Mouse (Mus musculus) MEL (cell line): ENCODE results near the gene Tgfb1i1. TPM values are rescaled to one million over a fixed set of nuclear protein-coding genes. Genes with fewer than 3 reads are reported as not detected.

Source experiments
- DNase-seq: peaks from one replicate; pipeline ENCODE4 v3.0.0; 2011; ENCODE audit warnings: low read depth, low spot score
- H3K27ac ChIP-seq: 2 replicates; pipeline ENCODE4 v1.5.1; 2012; ENCODE audit warnings: low read depth, mild to moderate bottlenecking, control low read depth, low read length, moderate library complexity; ENCODE audit not compliant: control insufficient read depth
- H3K27me3 ChIP-seq, 2 experiments: fragments of 150-350 bp in 1 of 2; sonication (generic) in 1 of 2; 2 replicates each; pipeline ENCODE4 v1.6.1; 2012; ENCODE audit warnings: low read length in 2 of 2, mild to moderate bottlenecking in 2 of 2, improper control_type of control experiment in 1 of 2, moderate library complexity in 1 of 2; ENCODE audit not compliant: insufficient read depth in 2 of 2, control insufficient read depth in 1 of 2
- H3K36me3 ChIP-seq, 2 experiments: 2 replicates each; pipeline ENCODE4 v1.6.1; 2012 to 2014; ENCODE audit warnings: low read length in 2 of 2, improper control_type of control experiment in 1 of 2, inconsistent platforms in 1 of 2, mild to moderate bottlenecking in 1 of 2; ENCODE audit not compliant: insufficient read depth in 2 of 2, control insufficient read depth in 1 of 2
- H3K4me1 ChIP-seq, 2 experiments: fragments of 150-350 bp in 1 of 2; sonication (generic) in 1 of 2; 2 replicates each; pipeline ENCODE4 v1.6.1; 2012; ENCODE audit warnings: low read length in 2 of 2, improper control_type of control experiment in 1 of 2, mild to moderate bottlenecking in 1 of 2; ENCODE audit not compliant: insufficient read depth in 2 of 2, control insufficient read depth in 1 of 2
- H3K4me3 ChIP-seq, 2 experiments: fragments of 150-350 bp in 1 of 2; sonication (generic) in 1 of 2; 2 replicates each; pipeline ENCODE4 v1.5.1; 2012; ENCODE audit warnings: low read depth in 2 of 2, low read length in 2 of 2, mild to moderate bottlenecking in 2 of 2, moderate library complexity in 2 of 2, control low read depth in 1 of 2, improper control_type of control experiment in 1 of 2; ENCODE audit not compliant: control insufficient read depth in 1 of 2, insufficient read depth in 1 of 2
- H3K79me2 ChIP-seq: 2 replicates; pipeline ENCODE4 v1.6.1; 2012; ENCODE audit warnings: mild to moderate bottlenecking, low read length, moderate library complexity; ENCODE audit not compliant: control insufficient read depth, poor library complexity, insufficient read depth
- H3K9ac ChIP-seq: 2 replicates; pipeline ENCODE4 v1.6.1; 2012; ENCODE audit warnings: low read depth, mild to moderate bottlenecking, control low read depth, low read length, moderate library complexity; ENCODE audit not compliant: control insufficient read depth, poor library complexity, severe bottlenecking
- H3K9me3 ChIP-seq: fragments of 150-350 bp; sonication (generic); replicated peaks from 2 replicates; pipeline ENCODE4 v1.6.1; 2012; ENCODE audit warnings: mild to moderate bottlenecking, low read length, improper control_type of control experiment, moderate library complexity; ENCODE audit not compliant: insufficient read depth
- BHLHE40 ChIP-seq: IDR thresholded peaks from 2 replicates; pipeline ENCODE4 v1.6.1; 2012; ENCODE audit warnings: low read depth, mild to moderate bottlenecking, inconsistent platforms, low read length, improper control_type of control experiment, borderline replicate concordance
- CHD1 ChIP-seq: IDR thresholded peaks from 2 replicates; pipeline ENCODE4 v1.6.1; 2012; ENCODE audit warnings: low read depth, mild to moderate bottlenecking, inconsistent platforms, low read length, improper control_type of control experiment
- CTCF ChIP-seq, 3 experiments: IDR thresholded peaks in 2 of 3; conservative IDR thresholded peaks in 1 of 3; 2 replicates each; pipeline ENCODE4 v1.5.1; 2011 to 2012; ENCODE audit warnings: low read length in 3 of 3, low read depth in 2 of 3, mild to moderate bottlenecking in 2 of 3, improper control_type of control experiment in 1 of 3, inconsistent platforms in 1 of 3, mixed read lengths in 1 of 3, moderate library complexity in 1 of 3; ENCODE audit not compliant: control insufficient read depth in 1 of 3, insufficient read depth in 1 of 3, poor library complexity in 1 of 3, severe bottlenecking in 1 of 3
- EP300 ChIP-seq, 2 experiments: IDR thresholded peaks; 2 replicates each; pipeline ENCODE4 v1.6.1; 2011; ENCODE audit warnings: improper control_type of control experiment in 2 of 2, low read length in 2 of 2, low read depth in 1 of 2, mild to moderate bottlenecking in 1 of 2
- ETS1 ChIP-seq: IDR thresholded peaks from 2 replicates; pipeline ENCODE4 v1.6.1; 2012; ENCODE audit warnings: low read depth, mild to moderate bottlenecking, inconsistent platforms, low read length, improper control_type of control experiment, moderate library complexity
- GABPA ChIP-seq: IDR thresholded peaks from 2 replicates; pipeline ENCODE4 v1.6.1; 2012; ENCODE audit warnings: low read depth, mild to moderate bottlenecking, inconsistent platforms, low read length, improper control_type of control experiment, moderate library complexity
- GATA1 ChIP-seq: IDR thresholded peaks from 2 replicates; pipeline ENCODE4 v1.6.1; 2011; ENCODE audit warnings: low read depth, low read length, improper control_type of control experiment
- JUND ChIP-seq: IDR thresholded peaks from 2 replicates; pipeline ENCODE4 v1.6.1; 2011; ENCODE audit warnings: low read depth, mild to moderate bottlenecking, improper control_type of control experiment, low read length
- MEF2A ChIP-seq: IDR thresholded peaks from 2 replicates; pipeline ENCODE4 v1.6.1; 2014; ENCODE audit warnings: low read depth, mild to moderate bottlenecking, inconsistent platforms, low read length, improper control_type of control experiment; ENCODE audit not compliant: poor library complexity, insufficient replicate concordance, severe bottlenecking; ENCODE audit errors: extremely low read depth
- MYC ChIP-seq: IDR thresholded peaks from 2 replicates; pipeline ENCODE4 v1.6.1; 2011; ENCODE audit warnings: low read depth, mild to moderate bottlenecking, low read length, improper control_type of control experiment, moderate library complexity
- NRF1 ChIP-seq: IDR thresholded peaks from 2 replicates; pipeline ENCODE4 v1.6.1; 2014; ENCODE audit warnings: low read depth, mild to moderate bottlenecking, inconsistent platforms, low read length, improper control_type of control experiment, moderate library complexity; ENCODE audit not compliant: poor library complexity, insufficient read depth, severe bottlenecking
- POLR2A ChIP-seq, 2 experiments: IDR thresholded peaks; 2 replicates each; pipeline ENCODE4 v1.6.1; 2011 to 2012; ENCODE audit warnings: low read length in 2 of 2, mild to moderate bottlenecking in 2 of 2, control low read depth in 1 of 2, improper control_type of control experiment in 1 of 2, low read depth in 1 of 2, moderate library complexity in 1 of 2; ENCODE audit not compliant: control insufficient read depth in 1 of 2, insufficient read depth in 1 of 2, poor library complexity in 1 of 2
- POLR2AphosphoS2 ChIP-seq: IDR thresholded peaks from 2 replicates; pipeline ENCODE4 v1.6.1; 2011; ENCODE audit warnings: low read length, improper control_type of control experiment
- RAD21 ChIP-seq: IDR thresholded peaks from 2 replicates; pipeline ENCODE4 v1.6.1; 2011; ENCODE audit warnings: mild to moderate bottlenecking, low read depth, low read length, improper control_type of control experiment
- RCOR1 ChIP-seq: IDR thresholded peaks from 2 replicates; pipeline ENCODE4 v1.6.1; 2012; ENCODE audit warnings: low read depth, mild to moderate bottlenecking, inconsistent platforms, low read length, improper control_type of control experiment
- SMC3 ChIP-seq: IDR thresholded peaks from 2 replicates; pipeline ENCODE4 v1.6.1; 2011; ENCODE audit warnings: low read depth, low read length, improper control_type of control experiment
- TBP ChIP-seq: IDR thresholded peaks from 2 replicates; pipeline ENCODE4 v1.8.0; 2011; ENCODE audit warnings: low read depth, low read length, improper control_type of control experiment
- UBTF ChIP-seq: IDR thresholded peaks from 2 replicates; pipeline ENCODE4 v1.6.1; 2012; ENCODE audit warnings: low read depth, mild to moderate bottlenecking, inconsistent platforms, low read length, improper control_type of control experiment, moderate library complexity, borderline replicate concordance; ENCODE audit not compliant: insufficient read depth
- ZC3H11A ChIP-seq: IDR thresholded peaks from 2 replicates; pipeline ENCODE4 v1.6.1; 2012; ENCODE audit warnings: low read depth, mild to moderate bottlenecking, inconsistent platforms, low read length, improper control_type of control experiment
- ZMIZ1 ChIP-seq: IDR thresholded peaks from 2 replicates; pipeline ENCODE4 v1.6.1; 2012; ENCODE audit warnings: low read depth, mild to moderate bottlenecking, inconsistent platforms, low read length, improper control_type of control experiment, moderate library complexity
- ZNF384 ChIP-seq: IDR thresholded peaks from 2 replicates; pipeline ENCODE4 v1.6.1; 2012; ENCODE audit warnings: low read depth, mild to moderate bottlenecking, inconsistent platforms, low read length, improper control_type of control experiment
- polyA plus RNA-seq, 2 experiments: library from polyadenylated mRNA; stranded (reverse) in 1 of 2; unstranded in 1 of 2; fragments of >175 nt in 1 of 2; fragments of >200 nt in 1 of 2; gene quantifications; 2 replicates each; pipeline versions ENCODE4 v1.2.1 to v1.2.4; 2012; ENCODE audit warnings: low replicate concordance in 2 of 2, low read depth in 1 of 2; ENCODE audit not compliant: insufficient read length in 2 of 2, insufficient read depth in 1 of 2, missing spikeins in 1 of 2
- total RNA-seq: library from RNA; depleted of rRNA; stranded (reverse); fragments of 300-350 nt; gene quantifications from 2 replicates; pipeline ENCODE4 v1.2.3, GENCODE M21; 2012

The Tgfb1i1 gene
- total and polyA plus RNA-seq, 3 experiments, result 0.21 TPM; not detected in 2

DNA sequence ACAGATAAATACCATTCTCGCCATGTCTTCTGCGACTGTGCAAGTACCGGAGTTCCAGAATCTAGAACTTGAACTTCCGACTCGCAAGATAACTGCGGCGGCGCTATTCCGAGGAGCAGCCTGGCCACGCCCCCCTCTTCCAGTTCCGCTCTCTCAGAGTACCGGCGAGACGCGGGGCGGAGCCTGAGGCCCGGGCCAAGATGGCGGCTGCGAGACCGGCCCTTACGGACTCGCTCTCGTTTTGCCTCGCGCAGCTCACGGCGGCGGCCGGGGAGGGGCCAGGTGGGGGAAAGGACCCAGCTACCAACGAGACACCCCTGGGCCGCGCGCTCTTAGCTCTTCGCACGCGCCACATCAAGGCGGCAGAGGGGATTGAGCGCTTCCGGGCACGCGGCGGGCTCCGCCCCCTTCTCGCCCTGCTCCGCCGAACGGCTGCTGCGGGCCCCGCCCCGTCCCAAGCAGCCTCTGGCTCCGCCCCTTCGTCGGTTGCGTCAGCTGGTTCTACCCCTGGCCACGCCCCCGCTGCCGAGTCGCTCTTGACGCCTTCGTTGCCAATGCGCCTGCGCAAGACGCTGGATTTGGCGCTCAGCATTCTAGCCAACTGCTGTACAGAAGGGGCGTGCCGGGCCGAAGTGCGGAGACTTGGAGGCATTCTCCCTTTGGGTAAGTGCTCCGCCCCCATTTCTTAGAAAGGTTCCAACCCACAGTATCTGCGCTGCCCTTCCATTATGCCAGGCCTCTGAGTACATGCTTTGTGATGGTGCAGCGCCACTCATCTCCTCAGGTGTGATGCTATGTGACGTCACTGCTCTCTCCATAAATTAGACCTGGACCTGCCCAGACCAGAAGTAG, 8.5 kb upstream of the Tgfb1i1 start, which contains the start of gene 9130023H24Rik (continued):
- TF ChIP-seq BHLHE40 (no peak; the same call in 1 of the 2 replicates), GABPA (no peak), POLR2AphosphoS2 (no peak), ZNF384 (no peak), EP300 (IDR thresholded peaks at IDR 0.05; ENCODE audit: low read depth in 1 of 2, low read length in 2 of 2) (no peak), JUND (no peak), CTCF (IDR thresholded peaks at IDR 0.05 in 2 of 3, conservative IDR thresholded peaks at IDR 0.05 in 1 of 3; ENCODE audit: control insufficient read depth in 1 of 3, insufficient read depth in 1 of 3, low read depth in 2 of 3, low read length in 3 of 3, poor library complexity in 1 of 3, severe bottlenecking in 1 of 3) (peak in 2 of 3 experiments; percentile 12 to 28; a peak in 2 of 6 replicates)

DNA sequence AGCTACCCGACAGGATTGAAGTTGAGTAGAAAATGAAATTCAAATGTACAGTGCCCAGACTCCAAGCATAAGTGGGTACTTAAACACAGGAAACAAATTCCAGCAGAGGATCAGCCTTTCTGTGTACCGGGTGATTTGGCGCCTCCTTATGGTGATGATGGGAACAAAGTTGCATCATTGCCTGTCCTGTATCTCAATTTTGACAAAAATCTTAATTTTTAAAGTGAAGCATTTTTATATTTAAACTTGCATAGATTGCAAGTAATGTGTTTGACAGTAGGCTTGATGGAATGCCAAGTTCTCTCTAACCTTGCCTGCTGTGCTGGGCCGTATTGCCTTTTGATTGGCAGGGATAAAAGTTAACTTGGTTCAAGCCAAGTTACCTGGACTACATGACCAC, 7.6 kb upstream of the Tgfb1i1 start:
- Histone ChIP-seq H3K27me3 (no peaks in the 10 kb centered on the region), H3K36me3 (peaks cover 0 to 7% of the 10 kb centered on the region in 2 experiments; a peak in 2 of 4 replicates), H3K4me1 (peaks cover 0 to 11% of the 10 kb centered on the region in 2 experiments; a peak in 3 of 4 replicates), H3K4me3 (peak overlapping the region; percentile 45 to 62), H3K9me3 (no peaks in the 10 kb centered on the region), H3K79me2 (peaks cover 6% of the 10 kb centered on the region), H3K27ac (peak overlapping the region; percentile 71), H3K9ac (peak overlapping the region; percentile 66)
- DNase-seq, result peak; percentile 83
- TF ChIP-seq ZC3H11A (no peak), JUND (no peak), RCOR1 (no peak), MEF2A (no peak), RAD21 (peak; percentile 47), SMC3 (peak; percentile 58), ETS1 (0 out of 2 replicates have a peak, but pooled peaks have one; percentile 15), GATA1 (no peak), NRF1 (no peak), CTCF (IDR thresholded peaks at IDR 0.05 in 2 of 3, conservative IDR thresholded peaks at IDR 0.05 in 1 of 3; ENCODE audit: control insufficient read depth in 1 of 3, insufficient read depth in 1 of 3, low read depth in 2 of 3, low read length in 3 of 3, poor library complexity in 1 of 3, severe bottlenecking in 1 of 3) (peak; percentile 61 to 78 (median 71)), ZMIZ1 (no peak), UBTF (no peak), POLR2A (IDR thresholded peaks at IDR 0.05; ENCODE audit: control insufficient read depth in 1 of 2, insufficient read depth in 1 of 2, low read depth in 1 of 2, low read length in 2 of 2, poor library complexity in 1 of 2) (no peak), CHD1 (no peak), MYC (no peak), TBP (0 out of 2 replicates have a peak, but pooled peaks have one; percentile 15), GABPA (no peak), BHLHE40 (no peak)
